Mouse (Mus musculus): ENCODE data around the gene Pcbp2. TPM values are rescaled to one million over a fixed set of nuclear protein-coding genes. Genes with fewer than 3 reads are reported as not detected.

Pcbp2 gene
- polyA plus RNA-seq, 1 experiment from 2014 or later, result 90.7 TPM

DNA sequence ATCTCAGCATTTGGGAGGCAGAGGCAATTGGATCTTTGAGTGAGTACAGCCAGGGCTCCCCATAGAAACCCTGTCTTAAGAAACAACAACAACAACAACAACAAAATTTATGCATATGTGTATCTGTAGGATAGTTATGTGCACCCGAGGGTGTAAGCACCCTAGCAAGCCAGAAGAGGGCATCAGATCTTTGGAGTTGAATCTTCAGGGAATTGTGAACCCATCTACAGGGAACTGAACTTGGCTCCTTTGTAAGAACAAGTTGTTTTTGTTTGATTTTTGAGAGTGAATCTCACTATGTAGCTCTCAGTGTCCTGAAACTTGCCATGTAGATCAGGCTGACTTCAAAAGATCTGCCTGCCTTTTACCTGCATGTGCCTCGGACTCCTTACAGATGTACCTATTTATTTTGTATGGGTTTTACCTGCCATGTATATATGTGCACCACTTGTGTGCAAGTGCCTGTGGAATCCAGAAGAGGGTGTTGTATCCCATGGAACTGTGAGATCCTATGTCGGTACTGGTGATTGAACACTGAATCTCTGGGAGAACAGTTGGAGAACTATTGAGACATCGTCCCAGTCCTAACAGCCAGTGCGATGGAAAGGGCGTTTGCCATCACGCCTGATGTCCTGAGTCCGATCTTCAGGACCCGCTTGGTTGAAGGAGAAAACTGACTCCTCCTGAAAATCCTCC, 1.5 kb upstream of the Pcbp2 start:
- Histone ChIP-seq H3K9me3 (ENCODE audit: control insufficient read depth, low read length) (no peaks in the 10 kb centered on the region), H3K4me1 (replicated peaks; ENCODE audit: control insufficient read depth, insufficient read depth) (no peaks in the 10 kb centered on the region), H3K27ac (replicated peaks) (no peak overlapping the region), H3K4me3 (ENCODE audit: low read depth, low read length) (no peak overlapping the region), H3K9ac (ENCODE audit: low read length) (no peak overlapping the region), H3K27me3 (ENCODE audit: control insufficient read depth, insufficient read depth, low read length) (no peaks in the 10 kb centered on the region), H3K4me2 (replicated peaks; ENCODE audit: low read depth) (no peak overlapping the region), H3K36me3 (ENCODE audit: control insufficient read depth, insufficient read depth, low read length) (no peaks in the 10 kb centered on the region)
- ATAC-seq (ENCODE audit: low FRiP score, low TSS enrichment) (no peak), DNase-seq (ENCODE audit: low spot score) (no peak)
- WGBS, result 97% methylated on average over 9 of the region's 9 CpGs
- TF ChIP-seq CTCF (IDR thresholded peaks at IDR 0.05; ENCODE audit: low read depth) (no peak), EP300 (optimal IDR thresholded peaks at IDR 0.05) (no peak)

DNA sequence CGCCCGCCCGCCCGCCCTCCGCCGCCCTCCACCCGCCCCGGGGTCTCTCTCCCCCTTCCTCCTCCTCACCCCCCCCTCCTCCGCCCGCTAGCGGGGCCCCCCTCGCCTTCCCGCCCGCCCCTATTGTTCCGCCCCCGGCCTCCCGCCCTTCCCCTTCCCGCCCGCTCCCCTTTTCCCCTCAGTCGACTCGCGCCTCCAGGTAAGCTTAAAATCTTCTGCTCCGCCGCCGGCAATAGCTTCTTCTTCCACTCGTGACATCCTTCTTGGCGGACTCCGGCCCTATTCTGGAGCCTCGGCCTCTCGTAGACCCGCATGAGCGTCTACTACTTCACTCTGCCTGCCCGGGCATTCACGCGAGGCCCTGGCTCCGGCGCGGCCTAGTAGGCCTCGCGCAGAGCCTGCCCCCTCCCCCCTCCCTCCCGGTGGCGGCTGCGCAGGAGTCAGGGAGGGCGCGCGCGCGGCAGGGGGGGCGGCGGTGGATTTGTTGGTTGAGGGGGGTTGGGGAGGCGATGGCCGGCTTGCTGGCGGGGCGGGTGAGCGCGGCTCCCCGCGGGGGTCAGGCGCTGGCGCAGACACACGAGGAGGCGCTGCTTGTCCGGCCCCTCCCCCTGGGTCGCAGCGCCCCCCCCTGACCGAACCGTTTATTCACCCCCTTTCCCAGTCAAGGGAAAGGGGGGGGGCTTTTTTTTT, 411 bp downstream of the Pcbp2 start:
- Histone ChIP-seq H3K27ac (replicated peaks) (peak overlapping the region; percentile 97), H3K4me1 (replicated peaks; ENCODE audit: control insufficient read depth, insufficient read depth) (no peaks in the 10 kb centered on the region), H3K9me3 (ENCODE audit: control insufficient read depth, low read length) (no peaks in the 10 kb centered on the region), H3K27me3 (ENCODE audit: control insufficient read depth, insufficient read depth, low read length) (no peaks in the 10 kb centered on the region), H3K9ac (ENCODE audit: low read length) (peak overlapping the region; percentile 95), H3K4me2 (replicated peaks; ENCODE audit: low read depth) (peak overlapping the region; percentile 63), H3K4me3 (ENCODE audit: low read depth, low read length) (peak overlapping the region; percentile 82), H3K36me3 (ENCODE audit: control insufficient read depth, insufficient read depth, low read length) (no peaks in the 10 kb centered on the region; the same call in 1 of the 2 replicates)
- TF ChIP-seq EP300 (optimal IDR thresholded peaks at IDR 0.05) (no peak), CTCF (IDR thresholded peaks at IDR 0.05; ENCODE audit: low read depth) (0 out of 2 replicates have a peak, but pooled peaks have one; percentile 31)
- WGBS, result 0% methylated on average over 32 of the region's 67 CpGs
- DNase-seq (ENCODE audit: low spot score), result peak; percentile 91
- peak; percentile 71 for ATAC-seq (ENCODE audit: low FRiP score, low TSS enrichment)

GRCm38 (mm10) chr15:102471295-102471645, 931 bp downstream of the Pcbp2 start:
- WGBS, result 1% methylated on average over 10 of the region's 10 CpGs

GRCm38 (mm10) chr15:102471727-102472126, 1.4 kb downstream of the Pcbp2 start:
- H3K4me1 ChIP-seq (replicated peaks; ENCODE audit: control insufficient read depth, insufficient read depth), result no peaks in the 10 kb centered on the region
- no peak for DNase-seq (ENCODE audit: low spot score)
- no peak for ATAC-seq (ENCODE audit: low FRiP score, low TSS enrichment)
- no peaks in the 10 kb centered on the region for H3K27me3 ChIP-seq (ENCODE audit: control insufficient read depth, insufficient read depth, low read length)
- H3K36me3 ChIP-seq (ENCODE audit: control insufficient read depth, insufficient read depth, low read length), result no peaks in the 10 kb centered on the region; the same call in 1 of the 2 replicates
- H3K27ac ChIP-seq (replicated peaks), result no peak overlapping the region
- peak overlapping the region; percentile 82 for H3K4me3 ChIP-seq (ENCODE audit: low read depth, low read length)
- peak overlapping the region; percentile 63 for H3K4me2 ChIP-seq (replicated peaks; ENCODE audit: low read depth)
- no peak for TF ChIP-seq CTCF (IDR thresholded peaks at IDR 0.05; ENCODE audit: low read depth)
- no peak for TF ChIP-seq EP300 (optimal IDR thresholded peaks at IDR 0.05)
- H3K9me3 ChIP-seq (ENCODE audit: control insufficient read depth, low read length), result no peaks in the 10 kb centered on the region
- no peak overlapping the region for H3K9ac ChIP-seq (ENCODE audit: low read length)

More at GRCm38 (mm10) chr15:102471295-102471645, 931 bp downstream of the Pcbp2 start:
- Histone ChIP-seq H3K27me3 (ENCODE audit: control insufficient read depth, insufficient read depth, low read length) (no peaks in the 10 kb centered on the region), H3K9me3 (ENCODE audit: control insufficient read depth, low read length) (no peaks in the 10 kb centered on the region), H3K4me1 (replicated peaks; ENCODE audit: control insufficient read depth, insufficient read depth) (no peaks in the 10 kb centered on the region), H3K9ac (ENCODE audit: low read length) (peak overlapping the region; percentile 95), H3K36me3 (ENCODE audit: control insufficient read depth, insufficient read depth, low read length) (no peaks in the 10 kb centered on the region; the same call in 1 of the 2 replicates), H3K27ac (replicated peaks) (peak overlapping the region; percentile 97), H3K4me3 (ENCODE audit: low read depth, low read length) (peak overlapping the region; percentile 82), H3K4me2 (replicated peaks; ENCODE audit: low read depth) (peak overlapping the region; percentile 63)
- TF ChIP-seq EP300 (optimal IDR thresholded peaks at IDR 0.05) (no peak), CTCF (IDR thresholded peaks at IDR 0.05; ENCODE audit: low read depth) (no peak)
- DNase-seq (ENCODE audit: low spot score), result no peak
- ATAC-seq (ENCODE audit: low FRiP score, low TSS enrichment), result no peak

DNA sequence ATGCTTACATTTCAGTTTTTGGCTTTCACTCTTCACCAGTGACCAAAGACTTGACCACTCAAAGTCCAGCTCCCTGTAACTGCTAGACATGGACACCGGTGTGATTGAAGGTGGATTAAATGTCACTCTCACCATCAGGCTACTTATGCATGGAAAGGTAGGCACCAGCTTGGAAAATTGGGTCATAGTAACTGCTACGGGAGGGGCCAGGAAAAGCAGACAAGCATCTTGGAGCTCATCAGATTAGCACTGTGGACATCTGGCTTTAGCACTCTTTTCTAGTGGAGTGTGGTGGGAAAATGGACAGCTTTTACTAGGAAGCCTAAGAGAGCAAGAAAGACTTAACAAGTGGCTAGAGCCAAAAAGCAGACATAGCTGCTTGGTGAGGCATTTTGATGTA, 2.9 kb downstream of the Pcbp2 start:
- Histone ChIP-seq H3K4me3 (ENCODE audit: low read depth, low read length) (no peak overlapping the region), H3K36me3 (ENCODE audit: control insufficient read depth, insufficient read depth, low read length) (no peaks in the 10 kb centered on the region; the same call in 1 of the 2 replicates), H3K4me2 (replicated peaks; ENCODE audit: low read depth) (no peak overlapping the region), H3K9me3 (ENCODE audit: control insufficient read depth, low read length) (no peaks in the 10 kb centered on the region), H3K4me1 (replicated peaks; ENCODE audit: control insufficient read depth, insufficient read depth) (no peaks in the 10 kb centered on the region), H3K27ac (replicated peaks) (no peak overlapping the region), H3K9ac (ENCODE audit: low read length) (no peak overlapping the region), H3K27me3 (ENCODE audit: control insufficient read depth, insufficient read depth, low read length) (no peaks in the 10 kb centered on the region)
- DNase-seq (ENCODE audit: low spot score) (no peak), ATAC-seq (ENCODE audit: low FRiP score, low TSS enrichment) (no peak)
- no peak for TF ChIP-seq CTCF (IDR thresholded peaks at IDR 0.05; ENCODE audit: low read depth)
- no peak for TF ChIP-seq EP300 (optimal IDR thresholded peaks at IDR 0.05)
- 57% methylated on average over 2 of the region's 2 CpGs for WGBS

DNA sequence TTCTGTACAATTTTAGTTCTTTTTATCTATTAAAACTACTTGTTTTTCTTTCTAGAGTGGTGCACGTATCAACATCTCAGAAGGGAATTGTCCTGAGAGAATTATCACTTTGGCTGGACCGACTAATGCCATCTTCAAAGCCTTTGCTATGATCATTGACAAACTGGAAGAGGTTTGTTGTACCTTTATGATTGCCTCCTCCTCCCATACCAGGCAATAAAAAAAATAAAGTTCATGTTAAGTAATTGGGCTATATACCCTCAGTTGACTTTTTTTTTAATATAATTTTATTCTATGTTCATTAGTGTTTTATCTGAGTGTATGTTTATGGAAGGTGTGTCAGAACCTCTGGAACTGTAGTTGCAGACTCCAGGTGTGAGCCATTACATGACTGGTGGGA, 4.2 kb downstream of the Pcbp2 start:
- no peaks in the 10 kb centered on the region for H3K9me3 ChIP-seq (ENCODE audit: control insufficient read depth, low read length)
- DNase-seq (ENCODE audit: low spot score), result no peak
- H3K36me3 ChIP-seq (ENCODE audit: control insufficient read depth, insufficient read depth, low read length), result no peaks in the 10 kb centered on the region; the same call in 1 of the 2 replicates
- H3K9ac ChIP-seq (ENCODE audit: low read length), result no peak overlapping the region
- no peak overlapping the region for H3K4me3 ChIP-seq (ENCODE audit: low read depth, low read length)
- no peak for ATAC-seq (ENCODE audit: low FRiP score, low TSS enrichment)
- H3K4me2 ChIP-seq (replicated peaks; ENCODE audit: low read depth), result no peak overlapping the region
- no peak for TF ChIP-seq EP300 (optimal IDR thresholded peaks at IDR 0.05)
- no peak for TF ChIP-seq CTCF (IDR thresholded peaks at IDR 0.05; ENCODE audit: low read depth)
- no peak overlapping the region for H3K27ac ChIP-seq (replicated peaks)
- no peaks in the 10 kb centered on the region for H3K4me1 ChIP-seq (replicated peaks; ENCODE audit: control insufficient read depth, insufficient read depth)
- no peaks in the 10 kb centered on the region for H3K27me3 ChIP-seq (ENCODE audit: control insufficient read depth, insufficient read depth, low read length)
- WGBS, result 92% methylated on average over 2 of the region's 2 CpGs
